Mouse (Mus musculus): Measurements from ENCODE around the gene Ndufa10. TPM values are rescaled to one million over a fixed set of nuclear protein-coding genes. Genes with fewer than 3 reads are reported as not detected.

Ndufa10 gene
- polyA plus RNA-seq, 1 experiment from 2014 or later = 262 TPM

DNA sequence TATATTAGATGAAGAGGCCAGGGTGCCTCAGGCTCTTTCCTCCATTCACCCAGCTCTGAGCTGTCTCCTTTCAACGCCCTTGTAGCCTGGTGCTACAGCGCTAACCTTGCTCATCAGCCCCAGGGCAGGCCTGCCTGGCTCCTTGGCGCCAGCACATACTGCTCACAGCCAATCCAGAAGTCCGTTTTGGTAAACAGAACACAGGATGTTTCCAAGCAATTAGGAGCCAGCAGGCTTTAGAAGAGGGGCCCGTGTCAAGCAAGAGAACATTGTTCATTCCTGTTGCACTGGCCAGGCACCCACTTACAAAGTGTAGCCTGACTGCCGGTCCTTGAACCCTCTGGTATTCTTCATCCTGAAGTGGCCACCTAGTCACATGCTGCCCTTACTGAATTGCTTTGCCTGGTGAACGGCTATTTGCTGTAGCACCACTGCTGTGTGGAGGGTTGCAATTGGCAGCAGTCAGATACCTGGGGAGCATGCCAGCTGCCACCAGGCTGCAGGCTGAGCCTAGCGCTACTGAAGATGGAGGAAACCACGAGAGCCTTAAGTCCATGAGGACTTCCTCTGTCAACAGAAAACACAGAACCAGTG lies 35.9 kb downstream of the Ndufa10 start:
- no peaks in the 10 kb centered on the region for H3K9me3 ChIP-seq (ENCODE audit: control insufficient read depth, low read length)
- no peaks in the 10 kb centered on the region; the same call in 1 of the 2 replicates for H3K4me1 ChIP-seq (replicated peaks; ENCODE audit: control insufficient read depth, insufficient read depth, low read length)
- H3K27me3 ChIP-seq (ENCODE audit: control insufficient read depth, insufficient read depth, low read length) = no peaks in the 10 kb centered on the region
- H3K4me2 ChIP-seq (ENCODE audit: low read depth, low read length, severe bottlenecking) = no peak overlapping the region
- 60% methylated on average over 9 of the region's 9 CpGs for WGBS
- H3K27ac ChIP-seq (ENCODE audit: low read depth, low read length) = no peak overlapping the region
- no peak overlapping the region for H3K9ac ChIP-seq (ENCODE audit: low read length)
- no peak overlapping the region for H3K4me3 ChIP-seq (ENCODE audit: low read depth, low read length)
- peaks cover 3% of the 10 kb centered on the region; the same call in 1 of the 2 replicates for H3K36me3 ChIP-seq (ENCODE audit: control insufficient read depth, insufficient read depth, low read length)
- no peak for ATAC-seq (replicated peaks; ENCODE audit: low FRiP score)
- no peak for DNase-seq (ENCODE audit: low spot score)

DNA sequence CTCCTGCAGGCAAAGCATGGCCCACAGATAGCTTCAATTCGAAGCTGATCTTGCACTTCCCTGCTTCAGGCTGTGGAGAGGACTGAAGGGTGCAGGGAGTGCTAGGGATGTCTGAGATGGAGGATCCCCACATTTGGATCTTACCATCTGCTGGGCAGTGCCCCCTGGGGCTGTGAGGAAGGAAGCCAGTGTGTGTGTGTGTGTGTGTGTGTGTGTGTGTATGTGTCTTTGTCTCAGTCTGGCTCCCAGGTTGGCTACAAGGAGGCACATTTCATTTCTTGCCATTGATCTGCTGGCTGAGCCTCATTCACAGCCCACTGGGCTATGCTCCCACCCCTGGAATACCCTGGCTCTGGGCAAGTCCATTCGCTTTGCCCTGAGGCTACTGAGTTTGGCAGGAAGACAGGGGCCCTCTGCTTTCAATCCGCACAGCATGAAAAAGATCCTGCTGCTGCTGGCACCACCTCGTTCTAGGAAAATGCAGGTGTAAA lies 36.8 kb downstream of the Ndufa10 start:
- no peak for DNase-seq (ENCODE audit: low spot score)
- ATAC-seq (replicated peaks; ENCODE audit: low FRiP score) = no peak
- Histone ChIP-seq H3K4me3 (ENCODE audit: low read depth, low read length) (no peak overlapping the region), H3K9ac (ENCODE audit: low read length) (no peak overlapping the region), H3K4me2 (ENCODE audit: low read depth, low read length, severe bottlenecking) (no peak overlapping the region), H3K27me3 (ENCODE audit: control insufficient read depth, insufficient read depth, low read length) (no peaks in the 10 kb centered on the region), H3K9me3 (ENCODE audit: control insufficient read depth, low read length) (no peaks in the 10 kb centered on the region), H3K36me3 (ENCODE audit: control insufficient read depth, insufficient read depth, low read length) (peaks cover 3% of the 10 kb centered on the region; the same call in 1 of the 2 replicates), H3K27ac (ENCODE audit: low read depth, low read length) (no peak overlapping the region), H3K4me1 (replicated peaks; ENCODE audit: control insufficient read depth, insufficient read depth, low read length) (no peaks in the 10 kb centered on the region; the same call in 1 of the 2 replicates)
- WGBS = 54% methylated on average over 4 of the region's 4 CpGs

DNA sequence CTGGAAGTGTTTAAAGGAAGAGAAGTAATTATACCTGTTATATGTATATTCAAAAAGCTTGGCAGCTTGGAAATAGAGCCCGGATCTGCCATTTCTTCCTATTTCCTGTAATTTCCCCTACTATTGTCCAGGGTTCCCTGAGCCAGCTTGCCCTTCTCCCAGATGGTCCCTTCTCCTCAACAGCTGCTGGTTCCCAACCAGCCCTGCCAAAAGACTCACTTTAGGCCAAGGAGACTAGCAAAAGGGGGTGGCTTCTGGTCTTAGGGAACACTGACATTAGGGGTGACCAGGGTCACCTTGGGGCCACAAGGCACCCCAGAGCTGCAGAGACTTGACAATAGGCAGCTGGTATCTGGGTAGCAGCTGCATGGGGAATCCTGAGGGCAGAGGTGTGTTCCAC lies 38.7 kb downstream of the Ndufa10 start:
- no peak overlapping the region for H3K9ac ChIP-seq (ENCODE audit: low read length)
- no peak for ATAC-seq (replicated peaks; ENCODE audit: low FRiP score)

DNA sequence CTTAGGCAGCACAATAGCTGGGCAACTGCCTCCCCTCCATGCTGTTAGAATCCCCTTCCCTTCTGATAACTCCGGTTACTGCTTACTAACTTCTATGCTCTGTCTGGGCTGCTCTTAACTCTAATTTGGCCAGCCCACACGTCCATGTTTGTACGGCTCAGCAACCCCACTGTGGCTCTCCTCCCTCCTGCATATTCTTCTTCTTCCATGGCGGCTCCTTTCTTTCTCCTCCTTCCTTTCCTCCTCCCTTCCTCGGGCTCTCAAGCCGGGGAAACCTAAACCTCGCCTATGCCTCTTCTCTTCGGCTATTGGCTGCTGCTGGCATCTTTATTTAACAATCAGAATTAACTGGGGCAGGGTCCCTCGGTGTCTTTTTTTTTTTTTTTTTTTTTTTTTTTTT lies 40.9 kb downstream of the Ndufa10 start:
- no peaks in the 10 kb centered on the region; the same call in 1 of the 2 replicates for H3K4me1 ChIP-seq (replicated peaks; ENCODE audit: control insufficient read depth, insufficient read depth, low read length)
- H3K27me3 ChIP-seq (ENCODE audit: control insufficient read depth, insufficient read depth, low read length) = no peaks in the 10 kb centered on the region
- WGBS = 78% methylated on average over 9 of the region's 9 CpGs
- H3K9me3 ChIP-seq (ENCODE audit: control insufficient read depth, low read length) = no peaks in the 10 kb centered on the region
- H3K4me3 ChIP-seq (ENCODE audit: low read depth, low read length) = no peak overlapping the region
- DNase-seq (ENCODE audit: low spot score) (no peak), ATAC-seq (replicated peaks; ENCODE audit: low FRiP score) (no peak)
- H3K9ac ChIP-seq (ENCODE audit: low read length) = no peak overlapping the region
- H3K27ac ChIP-seq (ENCODE audit: low read depth, low read length) = no peak overlapping the region
- no peaks in the 10 kb centered on the region for H3K36me3 ChIP-seq (ENCODE audit: control insufficient read depth, insufficient read depth, low read length)
- H3K4me2 ChIP-seq (ENCODE audit: low read depth, low read length, severe bottlenecking) = no peak overlapping the region

More for the DNA sequence above, 38.7 kb downstream of the Ndufa10 start:
- H3K4me2 ChIP-seq (ENCODE audit: low read depth, low read length, severe bottlenecking) = no peak overlapping the region
- peaks cover 3% of the 10 kb centered on the region; the same call in 1 of the 2 replicates for H3K36me3 ChIP-seq (ENCODE audit: control insufficient read depth, insufficient read depth, low read length)
- no peaks in the 10 kb centered on the region for H3K27me3 ChIP-seq (ENCODE audit: control insufficient read depth, insufficient read depth, low read length)
- no peaks in the 10 kb centered on the region; the same call in 1 of the 2 replicates for H3K4me1 ChIP-seq (replicated peaks; ENCODE audit: control insufficient read depth, insufficient read depth, low read length)
- no peak overlapping the region for H3K4me3 ChIP-seq (ENCODE audit: low read depth, low read length)
- H3K27ac ChIP-seq (ENCODE audit: low read depth, low read length) = no peak overlapping the region
- 100% methylated on average over 1 of the region's 1 CpGs for WGBS
- H3K9me3 ChIP-seq (ENCODE audit: control insufficient read depth, low read length) = no peaks in the 10 kb centered on the region
- no peak for DNase-seq (ENCODE audit: low spot score)

DNA sequence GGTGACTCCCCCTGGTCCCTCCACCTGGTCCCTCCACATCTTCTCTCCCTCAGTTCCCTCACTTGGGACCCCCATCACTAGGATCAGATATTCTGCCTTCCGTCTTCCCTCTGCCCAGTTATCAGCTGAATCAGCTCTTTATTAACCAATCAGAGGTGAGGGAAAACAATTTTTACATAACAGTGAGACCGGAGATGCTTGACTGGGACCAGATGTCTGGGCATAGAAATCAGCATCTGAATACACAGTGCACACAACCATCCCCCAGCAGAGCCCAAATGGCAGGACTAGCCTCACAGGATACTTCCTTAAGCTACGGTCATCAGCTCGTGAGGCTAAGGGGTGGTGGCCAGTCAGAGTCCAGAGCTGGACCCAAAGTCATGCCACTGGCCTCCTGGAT lies 41.6 kb downstream of the Ndufa10 start:
- no peak overlapping the region for H3K9ac ChIP-seq (ENCODE audit: low read length)
- no peak overlapping the region for H3K4me3 ChIP-seq (ENCODE audit: low read depth, low read length)
- H3K4me1 ChIP-seq (replicated peaks; ENCODE audit: control insufficient read depth, insufficient read depth, low read length) = no peaks in the 10 kb centered on the region; the same call in 1 of the 2 replicates
- H3K27ac ChIP-seq (ENCODE audit: low read depth, low read length) = no peak overlapping the region
- H3K27me3 ChIP-seq (ENCODE audit: control insufficient read depth, insufficient read depth, low read length) = no peaks in the 10 kb centered on the region
- DNase-seq (ENCODE audit: low spot score) (no peak), ATAC-seq (replicated peaks; ENCODE audit: low FRiP score) (no peak)
- no peaks in the 10 kb centered on the region for H3K9me3 ChIP-seq (ENCODE audit: control insufficient read depth, low read length)
- no peak overlapping the region for H3K4me2 ChIP-seq (ENCODE audit: low read depth, low read length, severe bottlenecking)
- 62% methylated on average over 4 of the region's 4 CpGs for WGBS
- H3K36me3 ChIP-seq (ENCODE audit: control insufficient read depth, insufficient read depth, low read length) = no peaks in the 10 kb centered on the region

DNA sequence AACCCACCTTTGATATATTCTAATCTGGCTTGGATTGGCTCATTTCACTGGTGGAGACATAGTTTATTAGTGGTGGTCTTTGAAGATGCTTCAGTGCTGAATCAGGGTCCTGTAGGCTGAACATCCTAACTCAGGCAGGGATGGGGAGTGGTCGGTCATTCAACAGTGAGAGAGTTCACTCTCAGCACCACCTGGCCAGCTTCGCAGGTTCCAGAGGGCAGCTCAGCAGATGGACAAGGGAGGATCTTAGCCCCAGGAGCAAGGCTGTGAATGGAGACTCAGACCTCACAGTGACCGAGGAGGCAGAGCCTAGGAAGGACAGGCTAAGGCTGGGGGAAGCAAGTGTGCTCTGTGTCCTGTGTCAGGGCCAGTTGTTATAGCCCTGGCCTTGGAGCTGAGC lies 42.2 kb downstream of the Ndufa10 start:
- no peak for DNase-seq (ENCODE audit: low spot score)
- Histone ChIP-seq H3K9me3 (ENCODE audit: control insufficient read depth, low read length) (no peaks in the 10 kb centered on the region), H3K36me3 (ENCODE audit: control insufficient read depth, insufficient read depth, low read length) (no peaks in the 10 kb centered on the region), H3K27me3 (ENCODE audit: control insufficient read depth, insufficient read depth, low read length) (no peaks in the 10 kb centered on the region), H3K4me1 (replicated peaks; ENCODE audit: control insufficient read depth, insufficient read depth, low read length) (no peaks in the 10 kb centered on the region), H3K4me3 (ENCODE audit: low read depth, low read length) (no peak overlapping the region), H3K27ac (ENCODE audit: low read depth, low read length) (no peak overlapping the region), H3K9ac (ENCODE audit: low read length) (no peak overlapping the region), H3K4me2 (ENCODE audit: low read depth, low read length, severe bottlenecking) (no peak overlapping the region)
- no peak for ATAC-seq (replicated peaks; ENCODE audit: low FRiP score)
- WGBS = 65% methylated on average over 3 of the region's 3 CpGs

DNA sequence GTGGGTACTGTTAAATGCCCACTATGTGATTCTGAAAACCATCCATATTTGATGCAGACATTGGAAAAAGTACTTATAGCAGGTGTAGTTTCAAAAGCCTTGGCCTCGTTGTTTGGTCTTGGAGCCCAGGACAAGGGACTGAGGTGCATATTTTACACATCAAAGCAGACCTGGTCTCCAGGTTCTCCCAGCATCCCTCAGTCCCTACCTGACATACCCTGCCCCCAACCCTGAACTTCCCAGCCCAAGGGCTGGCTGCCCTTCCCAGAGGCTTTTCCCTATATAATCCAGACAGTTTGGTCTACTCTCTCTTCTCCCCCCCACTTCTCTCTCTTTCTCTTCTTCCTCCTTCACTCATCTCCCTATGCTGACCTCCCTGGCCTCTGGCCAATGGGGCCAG lies 42.7 kb downstream of the Ndufa10 start:
- no peaks in the 10 kb centered on the region for H3K4me1 ChIP-seq (replicated peaks; ENCODE audit: control insufficient read depth, insufficient read depth, low read length)
- 93% methylated on average over 1 of the region's 1 CpGs for WGBS
- H3K4me3 ChIP-seq (ENCODE audit: low read depth, low read length) = no peak overlapping the region
- H3K27me3 ChIP-seq (ENCODE audit: control insufficient read depth, insufficient read depth, low read length) = no peaks in the 10 kb centered on the region
- H3K9me3 ChIP-seq (ENCODE audit: control insufficient read depth, low read length) = no peaks in the 10 kb centered on the region
- DNase-seq (ENCODE audit: low spot score) (no peak), ATAC-seq (replicated peaks; ENCODE audit: low FRiP score) (no peak)
- no peak overlapping the region for H3K27ac ChIP-seq (ENCODE audit: low read depth, low read length)
- H3K4me2 ChIP-seq (ENCODE audit: low read depth, low read length, severe bottlenecking) = no peak overlapping the region
- no peaks in the 10 kb centered on the region for H3K36me3 ChIP-seq (ENCODE audit: control insufficient read depth, insufficient read depth, low read length)
- H3K9ac ChIP-seq (ENCODE audit: low read length) = no peak overlapping the region

DNA sequence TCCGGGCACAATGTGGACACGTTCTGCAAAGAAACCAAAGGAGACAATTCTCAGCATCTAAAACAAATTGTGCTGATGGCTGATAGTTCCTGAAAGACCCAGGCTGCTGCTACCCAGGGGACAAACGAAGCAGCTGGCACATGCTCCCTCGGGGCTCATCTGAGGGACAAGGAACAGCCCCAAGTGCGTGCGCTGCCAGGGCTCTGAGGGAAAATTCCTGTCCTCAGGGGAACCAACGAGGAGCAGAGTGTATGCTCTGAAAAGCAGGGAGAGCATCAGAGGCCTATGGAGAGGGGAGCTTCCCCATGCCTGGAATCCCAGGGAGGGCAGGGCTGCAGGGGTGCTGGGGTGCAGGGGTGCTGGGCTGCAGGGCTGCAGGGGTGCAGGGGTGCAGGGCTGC lies 48.9 kb downstream of the Ndufa10 start:
- DNase-seq (ENCODE audit: low spot score) (no peak), ATAC-seq (replicated peaks; ENCODE audit: low FRiP score) (no peak)
- Histone ChIP-seq H3K27me3 (ENCODE audit: control insufficient read depth, insufficient read depth, low read length) (no peaks in the 10 kb centered on the region), H3K4me2 (ENCODE audit: low read depth, low read length, severe bottlenecking) (no peak overlapping the region), H3K9ac (ENCODE audit: low read length) (no peak overlapping the region), H3K36me3 (ENCODE audit: control insufficient read depth, insufficient read depth, low read length) (no peaks in the 10 kb centered on the region), H3K9me3 (ENCODE audit: control insufficient read depth, low read length) (no peaks in the 10 kb centered on the region), H3K27ac (ENCODE audit: low read depth, low read length) (no peak overlapping the region), H3K4me3 (ENCODE audit: low read depth, low read length) (no peak overlapping the region), H3K4me1 (replicated peaks; ENCODE audit: control insufficient read depth, insufficient read depth, low read length) (no peaks in the 10 kb centered on the region)
- 75% methylated on average over 7 of the region's 7 CpGs for WGBS

DNA sequence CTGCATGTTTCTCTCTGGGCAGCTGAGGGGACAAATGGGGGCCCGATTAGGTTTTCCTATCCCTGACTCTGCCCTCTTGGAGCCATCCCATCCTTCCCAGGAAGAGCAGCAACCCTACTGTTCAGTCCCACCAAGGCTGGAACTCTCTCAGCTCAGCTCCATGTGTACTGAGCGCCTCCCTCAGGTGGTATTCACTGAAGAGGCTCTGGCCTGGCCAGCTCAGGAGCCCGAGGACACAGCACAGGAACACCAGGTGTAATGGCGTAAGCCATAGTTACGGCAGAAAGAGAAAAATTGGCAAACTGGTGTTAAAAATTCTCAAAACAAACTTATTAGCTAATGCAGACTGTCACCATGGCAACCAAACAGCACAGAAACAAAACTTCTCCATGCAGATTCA lies 68.5 kb downstream of the Ndufa10 start:
- no peaks in the 10 kb centered on the region for H3K4me1 ChIP-seq (replicated peaks; ENCODE audit: control insufficient read depth, insufficient read depth, low read length)
- no peak overlapping the region for H3K4me3 ChIP-seq (ENCODE audit: low read depth, low read length)
- no peaks in the 10 kb centered on the region for H3K9me3 ChIP-seq (ENCODE audit: control insufficient read depth, low read length)
- H3K27me3 ChIP-seq (ENCODE audit: control insufficient read depth, insufficient read depth, low read length) = no peaks in the 10 kb centered on the region
- 76% methylated on average over 5 of the region's 5 CpGs for WGBS
- H3K36me3 ChIP-seq (ENCODE audit: control insufficient read depth, insufficient read depth, low read length) = no peaks in the 10 kb centered on the region
- H3K27ac ChIP-seq (ENCODE audit: low read depth, low read length) = no peak overlapping the region
- ATAC-seq (replicated peaks; ENCODE audit: low FRiP score) (no peak), DNase-seq (ENCODE audit: low spot score) (no peak)
- H3K9ac ChIP-seq (ENCODE audit: low read length) = no peak overlapping the region
- H3K4me2 ChIP-seq (ENCODE audit: low read depth, low read length, severe bottlenecking) = no peak overlapping the region
